Mouse (Mus musculus): ENCODE measurements around the gene Sumf1.

DNA sequence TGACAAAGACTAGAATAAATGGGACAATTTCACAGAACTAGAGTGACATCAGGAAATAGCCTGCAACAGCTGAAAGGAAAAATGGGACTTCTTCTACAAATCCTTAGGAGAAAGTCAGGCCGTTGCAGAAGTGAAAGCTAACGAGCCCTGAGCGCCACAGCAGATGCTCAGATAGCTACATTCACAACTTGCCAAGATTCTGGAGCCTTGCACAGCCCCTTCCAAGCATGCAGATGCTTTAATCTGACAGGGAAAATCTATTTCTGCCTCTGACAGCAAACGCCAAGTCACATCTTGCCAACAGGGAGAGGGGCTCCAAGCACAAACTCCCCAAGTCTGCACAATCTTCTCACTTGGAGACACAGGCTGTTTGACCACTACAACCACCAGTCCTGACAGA lies 42.6 kb downstream of the Sumf1 start:
- TF ChIP-seq GATA1 (IDR thresholded peaks at IDR 0.05; ENCODE audit: borderline replicate concordance, low read length) (no peak), FLI1 (IDR thresholded peaks at IDR 0.05; ENCODE audit: low read length) (no peak)

All from megakaryocyte, embryonic 14.5 days (primary cell).